Mouse (Mus musculus) central nervous system, embryonic 14 days (tissue): Measurements from ENCODE around the gene Bcl3. TPM values are rescaled to one million over a fixed set of nuclear protein-coding genes. Genes with fewer than 3 reads are reported as not detected.

ENCODE experiments used
- polyA plus RNA-seq: library from polyadenylated mRNA; depleted of rRNA; stranded (reverse); fragments of >200 nt; gene quantifications from 2 replicates; pipeline ENCODE4 v1.2.3, GENCODE M21; 2012; rRNA removed

Bcl3 gene
- polyA plus RNA-seq: 0.91 and 2.3 TPM in 2 replicates

GRCm38 (mm10) chr7:19822604-19823058 is at the start of gene Bcl3:
Gene Bcl3, minus strand, starts transcription at chr7:19822770.

DNA sequence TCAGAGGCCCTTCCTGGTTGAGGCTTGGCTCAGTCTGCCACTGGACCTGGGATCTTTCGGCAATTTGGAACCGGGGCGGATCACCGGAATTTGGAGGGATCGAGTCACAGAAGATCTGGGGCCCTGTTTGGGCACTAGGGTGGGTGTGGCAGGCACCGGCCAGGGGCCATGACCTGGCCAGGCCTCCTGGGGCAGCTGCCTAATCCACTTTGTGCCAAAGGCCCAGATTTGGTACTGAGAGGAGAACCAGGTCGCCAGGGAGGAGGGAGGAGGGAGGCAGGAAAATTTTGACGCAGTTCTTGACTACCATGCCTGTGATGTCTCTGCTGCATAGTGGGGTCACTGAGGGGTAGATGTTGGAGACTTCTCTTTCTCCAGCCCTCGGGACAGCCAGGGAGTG is 38.6 kb upstream of the Bcl3 start, which contains the start of gene Ceacam16:
Gene Ceacam16, minus strand, starts transcription at position 101 of the 400 bp plus-strand sequence.

GRCm38 (mm10) chr7:19851858-19852570 is 29.4 kb upstream of the Bcl3 start, which contains the start of gene Gm19345:
Gene Gm19345, plus strand, starts transcription at chr7:19852003.

GRCm38 (mm10) chr7:19796697-19797588 is 25.6 kb downstream of the Bcl3 start, which contains the start of gene Cblc:
Gene Cblc, minus strand, starts transcription at chr7:19796809.

DNA sequence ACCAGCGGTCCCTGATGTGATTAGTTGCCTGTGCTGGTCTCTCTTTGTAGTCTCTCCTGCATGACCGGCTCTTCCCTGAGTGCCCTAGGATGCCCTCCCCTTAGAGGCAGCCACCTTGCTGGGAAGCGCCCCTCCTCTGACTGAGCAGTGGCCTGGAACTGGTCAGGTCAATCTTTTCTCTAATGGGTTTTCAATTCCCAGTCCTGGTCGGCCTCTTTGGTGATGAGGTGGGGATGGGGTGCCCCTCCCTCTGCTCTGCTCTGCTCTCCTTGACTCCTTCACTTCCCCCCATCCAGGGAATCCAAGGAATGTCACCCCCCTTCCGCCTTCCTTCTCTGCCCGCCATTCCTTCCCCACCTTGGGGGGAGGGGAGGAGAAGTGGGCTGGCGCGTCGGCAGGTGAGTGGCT is 51.6 kb downstream of the Bcl3 start, which contains the start of gene Bcam:
Gene Bcam, minus strand, starts transcription at position 33 of the 408 bp plus-strand sequence.

Other genes with a start within 250 kb of the Bcl3 start
- 0.96 and 1.3 TPM in 2 replicates for gene Zfp296, start 245.5 kb downstream of the Bcl3 start, polyA plus RNA-seq
- gene Gemin7, start 245.2 kb downstream of the Bcl3 start, polyA plus RNA-seq: 63.7 and 64.1 TPM in 2 replicates
- gene Clasrp, start 218.3 kb downstream of the Bcl3 start, polyA plus RNA-seq: 169 and 179 TPM in 2 replicates
- 4.5 and 8.3 TPM in 2 replicates for gene Relb, start 193.3 kb downstream of the Bcl3 start, polyA plus RNA-seq
- gene Clptm1, start 157.7 kb downstream of the Bcl3 start, polyA plus RNA-seq: 81.5 and 83.9 TPM in 2 replicates
- gene Apoc2, start 144.8 kb downstream of the Bcl3 start, polyA plus RNA-seq: 0.18 and 0.39 TPM in 2 replicates
- not detected in 2 replicates for gene Gm44805, start 141.3 kb downstream of the Bcl3 start, polyA plus RNA-seq
- not detected in 2 replicates for gene Apoc4, start 141.3 kb downstream of the Bcl3 start, polyA plus RNA-seq
- gene Apoc1, start 130.1 kb downstream of the Bcl3 start, polyA plus RNA-seq: 1.4 and 1.9 TPM in 2 replicates
- 310 and 317 TPM in 2 replicates for gene Apoe, start 123.6 kb downstream of the Bcl3 start, polyA plus RNA-seq
- gene Tomm40, start 107.3 kb downstream of the Bcl3 start, polyA plus RNA-seq: 100.0 and 101 TPM in 2 replicates
- 36.1 and 40.6 TPM in 2 replicates for gene Nectin2, start 72.3 kb downstream of the Bcl3 start, polyA plus RNA-seq
- 9.6 and 26.2 TPM in 2 replicates for gene Bcam, start 51.8 kb downstream of the Bcl3 start, polyA plus RNA-seq
- 0.16 and 0.75 TPM in 2 replicates for gene Cblc, start 26.0 kb downstream of the Bcl3 start, polyA plus RNA-seq
- gene Gm19345, start 29.2 kb upstream of the Bcl3 start, polyA plus RNA-seq: 10.0 and 11.8 TPM in 2 replicates
- gene Ceacam16, start 38.5 kb upstream of the Bcl3 start, polyA plus RNA-seq: 0.04 TPM in 1 of 2 replicates, not detected in the other
- 0.10 TPM in 1 of 2 replicates, not detected in the other for gene Ceacam19, start 65.2 kb upstream of the Bcl3 start, polyA plus RNA-seq
- 8.5 and 11.6 TPM in 2 replicates for gene Pvr, start 98.4 kb upstream of the Bcl3 start, polyA plus RNA-seq
- not detected in 2 replicates for gene Igsf23, start 128.0 kb upstream of the Bcl3 start, polyA plus RNA-seq
- not detected in 2 replicates for gene Ceacam20, start 142.6 kb upstream of the Bcl3 start, polyA plus RNA-seq
- gene Nlrp9b, start 168.7 kb upstream of the Bcl3 start, polyA plus RNA-seq: not detected in 2 replicates